Mouse (Mus musculus) activated CD4-positive, CD25-positive, alpha-beta regulatory T cell, adult 9 weeks (primary cell): ENCODE measurements around the gene Olfr1511. TPM values are rescaled to one million over a fixed set of nuclear protein-coding genes. Genes with fewer than 3 reads are reported as not detected.

ENCODE experiments used
- polyA plus RNA-seq: library from polyadenylated mRNA; unstranded; fragments of 100-300 nt; shearing (Covaris generic); gene quantifications from one replicate; pipeline ENCODE4 v1.2.1, GENCODE M21; 2017

Olfr1511 gene
- polyA plus RNA-seq = not detected

DNA sequence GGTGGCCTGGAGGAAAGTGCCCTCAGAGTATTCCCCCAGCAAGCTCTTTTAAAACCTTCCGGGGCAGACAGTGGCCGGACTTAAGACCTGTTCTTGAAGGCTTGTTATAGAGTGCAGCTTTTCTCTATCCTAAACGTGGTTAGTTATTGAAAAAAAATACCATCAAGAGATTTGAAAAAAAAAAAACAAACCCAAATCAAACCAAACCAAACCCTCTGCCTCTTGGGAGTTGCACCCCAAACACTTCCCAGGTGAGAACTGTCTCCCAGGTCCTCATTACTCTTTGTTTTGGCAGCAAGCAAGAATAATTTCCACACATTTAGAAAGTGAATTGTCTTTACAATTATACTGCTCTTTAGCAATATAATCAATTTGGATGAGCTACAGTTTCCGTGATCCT is at the start of gene Olfr1511:
TSS of gene Olfr1511 (minus strand) at position 101 of the 400 bp plus-strand sequence.

DNA sequence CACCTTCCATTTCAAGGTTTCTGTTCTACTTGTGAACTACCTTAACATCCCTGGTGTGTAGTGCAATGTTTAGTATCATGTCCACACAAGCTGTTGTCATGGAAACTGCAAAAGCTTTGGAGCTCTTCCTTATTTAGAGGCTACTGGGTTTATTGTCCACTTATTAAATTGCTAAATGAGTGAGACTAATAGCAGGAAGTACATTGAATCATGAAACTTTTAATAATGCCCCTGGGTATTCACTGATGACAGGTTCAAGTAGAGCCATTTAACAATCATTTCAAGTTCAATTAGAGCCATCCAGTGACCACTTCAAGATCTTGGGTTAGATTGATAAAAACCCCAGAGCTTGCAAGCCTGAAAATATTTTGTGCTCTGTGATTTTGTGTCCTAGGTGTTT is 45.5 kb upstream of the Olfr1511 start, which contains the start of gene Olfr1509:
TSS of gene Olfr1509 (plus strand) at position 301 of the 400 bp plus-strand sequence.

DNA sequence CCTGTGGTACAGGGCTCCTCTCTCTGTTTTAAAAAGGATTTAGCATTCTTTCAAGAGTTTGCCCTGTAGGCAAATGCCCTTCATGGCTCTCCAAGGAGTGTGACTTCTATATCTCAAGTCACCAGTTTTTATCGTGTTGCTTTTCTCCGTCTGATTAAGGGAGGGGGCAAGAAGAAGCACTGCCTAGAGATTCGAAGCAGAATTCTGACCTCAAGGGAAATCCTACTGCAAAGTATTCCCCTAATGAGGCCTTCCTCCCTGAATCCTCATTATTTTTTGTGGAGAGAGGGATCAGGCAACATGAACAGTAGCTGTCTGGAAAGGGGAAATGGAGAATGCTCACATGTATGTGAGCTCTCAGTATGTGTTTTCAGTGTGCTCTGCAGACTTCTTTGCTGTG is 17.1 kb upstream of the Olfr1511 start, which contains the start of gene Olfr1510:
TSS of gene Olfr1510 (minus strand) at position 101 of the 400 bp plus-strand sequence.

DNA sequence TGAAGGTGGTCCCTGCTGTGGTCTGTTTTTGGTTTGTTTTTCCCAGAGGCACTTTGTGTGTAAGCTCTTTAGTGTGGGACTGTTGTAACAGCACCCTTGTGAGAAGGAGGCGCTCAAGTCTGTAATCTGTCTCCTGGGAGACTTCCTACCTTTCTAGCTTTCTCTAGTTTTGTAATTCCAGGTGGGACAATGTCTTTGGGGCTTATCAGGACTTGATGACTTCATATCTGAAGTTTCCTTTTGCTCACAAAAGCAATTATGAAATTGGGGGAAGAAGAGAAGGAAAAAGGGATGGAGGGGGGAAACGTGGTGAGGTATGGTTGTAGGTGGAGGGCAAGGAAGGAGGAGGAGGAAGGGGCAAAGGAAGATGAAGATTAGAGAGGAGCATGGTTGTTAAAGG is 18.1 kb downstream of the Olfr1511 start, which contains the start of gene Olfr1512:
TSS of gene Olfr1512 (minus strand) at position 101 of the 400 bp plus-strand sequence.

DNA sequence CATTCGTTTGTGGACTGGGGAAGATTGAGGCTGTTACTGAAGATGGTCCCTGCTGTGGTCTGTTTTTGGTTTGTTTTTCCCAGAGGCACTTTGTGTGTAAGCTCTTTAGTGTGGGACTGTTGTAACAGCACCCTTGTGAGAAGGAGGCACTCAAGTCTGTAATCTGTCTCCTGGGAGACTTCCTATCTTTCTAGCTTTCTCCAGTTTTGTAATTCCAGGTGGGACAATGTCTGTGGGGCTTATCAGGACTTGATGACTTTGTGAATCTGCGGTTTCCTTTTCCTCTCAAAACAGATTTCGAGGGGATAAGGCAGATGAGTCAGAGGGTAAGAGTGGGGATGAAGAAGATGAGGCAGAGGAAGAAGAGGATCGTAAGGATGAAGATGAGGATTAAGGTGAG is 40.9 kb downstream of the Olfr1511 start, which contains the start of gene Olfr1513:
TSS of gene Olfr1513 (minus strand) at position 101 of the 400 bp plus-strand sequence.

Other genes starting within 250 kb of the Olfr1511 start
- 30.1 TPM for gene Supt16, start 200.0 kb downstream of the Olfr1511 start, polyA plus RNA-seq
- 51.7 TPM for gene Chd8, start 139.6 kb downstream of the Olfr1511 start, polyA plus RNA-seq
- gene Tox4, start 118.2 kb downstream of the Olfr1511 start, polyA plus RNA-seq = 107 TPM
- 22.2 TPM for gene Rab2b, start 117.8 kb downstream of the Olfr1511 start, polyA plus RNA-seq
- gene Mettl3, start 92.3 kb downstream of the Olfr1511 start, polyA plus RNA-seq = 72.0 TPM
- gene Sall2, start 68.6 kb downstream of the Olfr1511 start, polyA plus RNA-seq = 3.9 TPM
- gene Olfr1513, start 41.0 kb downstream of the Olfr1511 start, polyA plus RNA-seq = not detected
- not detected for gene Olfr1512, start 18.2 kb downstream of the Olfr1511 start, polyA plus RNA-seq
- gene Olfr1510, start 17.0 kb upstream of the Olfr1511 start, polyA plus RNA-seq = not detected
- gene Olfr1509, start 45.6 kb upstream of the Olfr1511 start, polyA plus RNA-seq = not detected
- gene Olfr1508, start 70.1 kb upstream of the Olfr1511 start, polyA plus RNA-seq = not detected
- gene Olfr1507, start 98.4 kb upstream of the Olfr1511 start, polyA plus RNA-seq = not detected